Mouse (Mus musculus): Measurements from ENCODE around the gene Prn. TPM values are rescaled to one million over a fixed set of nuclear protein-coding genes. Genes with fewer than 3 reads are reported as not detected.

Gene Prn
- polyA plus RNA-seq, 1 experiment = not detected

DNA sequence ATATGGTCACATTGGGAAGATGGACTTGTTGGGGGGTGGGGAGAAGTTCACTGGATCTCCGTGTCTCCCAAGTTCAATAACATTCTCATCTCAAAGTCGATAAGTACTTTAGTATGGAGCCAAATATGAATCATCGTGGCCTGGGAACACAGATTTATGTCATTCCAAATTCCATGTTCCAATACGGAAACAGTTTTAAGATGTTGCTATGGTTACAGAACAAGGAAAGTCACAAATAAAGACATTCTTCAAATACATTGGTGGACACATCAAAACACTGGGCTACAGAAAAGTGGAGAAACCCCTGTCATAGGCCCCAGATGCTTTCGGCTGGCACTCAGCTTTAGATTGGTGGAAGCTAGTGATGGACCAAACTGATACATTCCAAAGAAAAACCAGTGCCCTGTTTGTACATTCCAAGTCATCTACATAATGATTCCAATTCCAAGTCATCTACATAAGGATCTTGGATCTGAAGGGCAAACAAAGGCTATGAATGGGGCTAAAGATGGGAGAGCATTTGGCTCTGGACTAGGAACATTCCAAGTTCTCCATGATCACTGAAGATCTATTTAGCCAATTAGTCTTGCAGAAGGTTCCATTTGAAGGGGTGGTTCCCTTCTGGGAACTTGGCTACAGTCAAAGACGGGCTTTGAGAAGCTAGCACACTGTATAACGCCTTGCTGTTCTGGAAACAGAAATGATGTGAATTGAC lies 33.0 kb upstream of the Prn start:
- TF ChIP-seq CTCF (IDR thresholded peaks at IDR 0.05; ENCODE audit: control insufficient read depth, insufficient read depth, low read length) = no peak
- no peak overlapping the region for H3K27ac ChIP-seq (ENCODE audit: control insufficient read depth, insufficient read depth, low read depth, low read length, poor library complexity)
- 84% methylated on average over 7 of the region's 7 CpGs for WGBS
- no peak overlapping the region for H3K4me3 ChIP-seq (replicated peaks; ENCODE audit: control insufficient read depth, low read depth, low read length)
- H3K4me1 ChIP-seq (ENCODE audit: control insufficient read depth, insufficient read depth, low read length) = no peaks in the 10 kb centered on the region

DNA sequence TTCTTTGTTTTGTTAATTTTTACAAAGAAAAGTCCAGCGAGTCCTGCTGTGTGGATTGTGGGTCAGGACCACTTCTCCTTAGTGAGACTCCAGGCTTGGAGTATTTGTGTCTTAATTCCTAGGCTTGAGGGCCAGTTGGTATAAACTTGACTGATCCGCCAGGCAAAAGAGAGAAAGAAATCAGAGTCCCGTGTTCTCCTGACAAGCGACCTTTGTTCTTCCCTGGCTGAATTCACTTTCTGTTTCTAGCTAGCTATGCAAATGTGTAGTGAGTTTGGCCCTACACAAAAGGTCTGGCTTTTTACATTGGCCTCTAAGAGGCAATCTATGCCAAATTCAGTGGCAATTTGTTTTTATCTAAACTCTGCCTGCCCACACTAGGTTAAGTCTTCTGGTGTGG lies 28.0 kb upstream of the Prn start:
- Histone ChIP-seq H3K4me1 (ENCODE audit: control insufficient read depth, insufficient read depth, low read length) (no peaks in the 10 kb centered on the region; the same call in 1 of the 2 replicates), H3K4me3 (replicated peaks; ENCODE audit: control insufficient read depth, low read depth, low read length) (no peak overlapping the region), H3K27ac (ENCODE audit: control insufficient read depth, insufficient read depth, low read depth, low read length, poor library complexity) (no peak overlapping the region)
- TF ChIP-seq CTCF (IDR thresholded peaks at IDR 0.05; ENCODE audit: control insufficient read depth, insufficient read depth, low read length) (no peak), POLR2A (IDR thresholded peaks at IDR 0.05; ENCODE audit: borderline replicate concordance, control insufficient read depth, low read depth, low read length) (no peak)
- 67% methylated on average over 4 of the region's 4 CpGs for whole genome bisulfite sequencing

- Histone ChIP-seq H3K27ac (ENCODE audit: control insufficient read depth, insufficient read depth, low read depth, low read length, poor library complexity) (no peak overlapping the region), H3K4me1 (ENCODE audit: control insufficient read depth, insufficient read depth, low read length) (peaks cover 5% of the 10 kb centered on the region), H3K4me3 (replicated peaks; ENCODE audit: control insufficient read depth, low read depth, low read length) (no peak overlapping the region)
- TF ChIP-seq POLR2A (IDR thresholded peaks at IDR 0.05; ENCODE audit: borderline replicate concordance, control insufficient read depth, low read depth, low read length) (no peak), CTCF (IDR thresholded peaks at IDR 0.05; ENCODE audit: control insufficient read depth, insufficient read depth, low read length) (no peak)
- 29% methylated on average over 2 of the region's 2 CpGs for WGBS
Observed at GRCm38 (mm10) chr2:131883136-131883535, 26.6 kb upstream of the Prn start.

DNA sequence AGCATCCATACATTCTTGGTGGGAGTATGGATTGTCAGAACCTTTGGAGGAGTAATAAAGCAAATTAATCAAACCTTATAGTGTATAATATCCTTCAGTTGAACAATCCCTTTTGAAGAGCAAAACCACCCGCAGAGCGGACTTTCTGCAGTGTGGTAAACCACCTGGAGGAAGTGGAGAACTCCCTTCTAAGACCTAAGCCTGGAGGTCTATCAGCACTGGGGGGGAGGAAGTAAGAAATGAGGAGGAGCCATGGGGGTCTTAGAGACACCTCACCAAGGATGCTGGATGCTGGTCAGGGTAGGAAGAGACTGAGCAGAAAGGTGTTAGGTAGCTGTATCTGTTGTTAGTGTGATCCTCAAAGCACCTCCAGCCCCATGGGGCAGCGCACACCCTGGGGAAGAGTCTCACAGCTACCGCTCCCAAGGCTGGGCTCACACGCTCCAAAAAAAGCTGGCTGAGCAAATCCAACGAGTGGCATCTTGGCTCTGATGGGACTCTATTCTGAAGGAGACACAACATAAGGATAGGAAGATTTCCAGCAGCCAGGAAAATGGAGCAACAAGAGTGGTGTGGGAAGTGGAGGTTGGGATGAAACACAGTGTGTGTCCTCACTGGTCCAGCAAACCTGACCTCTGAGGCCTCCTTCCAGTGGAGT lies 23.1 kb upstream of the Prn start:
- TF ChIP-seq POLR2A (IDR thresholded peaks at IDR 0.05; ENCODE audit: borderline replicate concordance, control insufficient read depth, low read depth, low read length) (no peak), CTCF (IDR thresholded peaks at IDR 0.05; ENCODE audit: control insufficient read depth, insufficient read depth, low read length) (no peak)
- 39% methylated on average over 6 of the region's 6 CpGs for WGBS
- Histone ChIP-seq H3K4me1 (ENCODE audit: control insufficient read depth, insufficient read depth, low read length) (peaks cover 5% of the 10 kb centered on the region), H3K4me3 (replicated peaks; ENCODE audit: control insufficient read depth, low read depth, low read length) (no peak overlapping the region), H3K27ac (ENCODE audit: control insufficient read depth, insufficient read depth, low read depth, low read length, poor library complexity) (no peak overlapping the region)

GRCm38 (mm10) chr2:131888233-131888632 lies 21.5 kb upstream of the Prn start:
- 3% methylated on average over 7 of the region's 7 CpGs for WGBS
- peaks cover 5% of the 10 kb centered on the region for H3K4me1 ChIP-seq (ENCODE audit: control insufficient read depth, insufficient read depth, low read length)
- TF ChIP-seq POLR2A (IDR thresholded peaks at IDR 0.05; ENCODE audit: borderline replicate concordance, control insufficient read depth, low read depth, low read length) (no peak), CTCF (IDR thresholded peaks at IDR 0.05; ENCODE audit: control insufficient read depth, insufficient read depth, low read length) (no peak)
- H3K4me3 ChIP-seq (replicated peaks; ENCODE audit: control insufficient read depth, low read depth, low read length) = no peak overlapping the region
- H3K27ac ChIP-seq (ENCODE audit: control insufficient read depth, insufficient read depth, low read depth, low read length, poor library complexity) = no peak overlapping the region

GRCm38 (mm10) chr2:131892534-131892933 lies 17.2 kb upstream of the Prn start:
- no peak overlapping the region for H3K27ac ChIP-seq (ENCODE audit: control insufficient read depth, insufficient read depth, low read depth, low read length, poor library complexity)
- H3K4me3 ChIP-seq (replicated peaks; ENCODE audit: control insufficient read depth, low read depth, low read length) = no peak overlapping the region
- H3K4me1 ChIP-seq (ENCODE audit: control insufficient read depth, insufficient read depth, low read length) = peaks cover 2% of the 10 kb centered on the region; the same call in 1 of the 2 replicates
- 62% methylated on average over 5 of the region's 5 CpGs for WGBS
- TF ChIP-seq CTCF (IDR thresholded peaks at IDR 0.05; ENCODE audit: control insufficient read depth, insufficient read depth, low read length) (no peak), POLR2A (IDR thresholded peaks at IDR 0.05; ENCODE audit: borderline replicate concordance, control insufficient read depth, low read depth, low read length) (no peak)

GRCm38 (mm10) chr2:131895106-131895505 lies 14.7 kb upstream of the Prn start:
- no peaks in the 10 kb centered on the region for H3K4me1 ChIP-seq (ENCODE audit: control insufficient read depth, insufficient read depth, low read length)
- 87% methylated on average over 2 of the region's 2 CpGs for WGBS

GRCm38 (mm10) chr2:131896011-131896410 lies 13.7 kb upstream of the Prn start:
- 92% methylated on average over 4 of the region's 4 CpGs for WGBS
- Histone ChIP-seq H3K4me3 (replicated peaks; ENCODE audit: control insufficient read depth, low read depth, low read length) (no peak overlapping the region), H3K4me1 (ENCODE audit: control insufficient read depth, insufficient read depth, low read length) (no peaks in the 10 kb centered on the region), H3K27ac (ENCODE audit: control insufficient read depth, insufficient read depth, low read depth, low read length, poor library complexity) (no peak overlapping the region)
- TF ChIP-seq POLR2A (IDR thresholded peaks at IDR 0.05; ENCODE audit: borderline replicate concordance, control insufficient read depth, low read depth, low read length) = no peak
- no peak for TF ChIP-seq CTCF (IDR thresholded peaks at IDR 0.05; ENCODE audit: control insufficient read depth, insufficient read depth, low read length)

More at GRCm38 (mm10) chr2:131895106-131895505, 14.7 kb upstream of the Prn start:
- H3K27ac ChIP-seq (ENCODE audit: control insufficient read depth, insufficient read depth, low read depth, low read length, poor library complexity) = no peak overlapping the region
- TF ChIP-seq CTCF (IDR thresholded peaks at IDR 0.05; ENCODE audit: control insufficient read depth, insufficient read depth, low read length) (no peak), POLR2A (IDR thresholded peaks at IDR 0.05; ENCODE audit: borderline replicate concordance, control insufficient read depth, low read depth, low read length) (no peak)
- H3K4me3 ChIP-seq (replicated peaks; ENCODE audit: control insufficient read depth, low read depth, low read length) = no peak overlapping the region
